ENCODE assay signal across 8 mouse cellular contexts in the genomic region with DNA sequence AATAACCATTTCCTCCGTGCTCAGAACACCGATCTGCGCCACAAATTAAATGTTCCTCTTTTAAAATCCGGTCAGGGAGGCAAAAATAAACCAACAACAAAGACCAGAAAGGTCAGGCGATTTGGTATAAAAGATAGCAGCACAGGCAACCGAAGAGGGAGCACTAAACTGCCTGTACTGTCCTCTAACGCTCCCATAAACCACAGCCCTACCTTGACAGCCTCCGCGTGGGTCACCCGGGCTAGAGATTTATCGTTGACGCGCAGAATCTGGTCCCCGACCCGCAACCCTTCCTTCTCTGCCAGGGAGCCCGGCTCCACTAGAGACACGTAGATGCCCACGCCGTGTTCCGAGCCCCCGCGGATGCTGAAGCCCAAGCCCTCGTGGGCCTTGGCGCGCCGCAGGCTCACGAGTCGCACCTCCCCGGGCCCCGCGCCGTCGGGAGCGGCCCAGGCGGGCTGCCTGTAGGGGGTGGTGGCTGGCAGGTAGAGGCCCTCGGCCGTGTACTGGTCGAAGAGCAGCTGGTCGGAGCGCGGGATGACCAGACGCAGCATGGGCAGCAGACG. TPM values are rescaled to one million over a fixed set of nuclear protein-coding genes. Genes with fewer than 3 reads are reported as not detected.
DNase-seq lines count a peak whose midpoint lies in the region; ATAC-seq and TF ChIP-seq lines count a peak whose summit lies in the region.

No protein-coding gene starts in this region.

- no peak for DNase-seq in kidney, postnatal 36 days
- no peak for DNase-seq in Patski (ENCODE audit: low read depth, low spot score)
- DNase-seq in midbrain, embryonic 10.5 days (ENCODE audit: low spot score), result no peak
- no peak for DNase-seq in thymus, postnatal 0 days (ENCODE audit: low spot score)
- DNase-seq in adrenal gland, postnatal 10 days, result no peak
- DNase-seq in kidney, adult 8-10 months, result no peak

- in situ Hi-C loops in Patski (cut with MboI; ENCODE audit: low pct_unique_long_range_greater_than_20kb), result no loop called here

- no peak; the same call in 1 of the 2 replicates for ATAC-seq in kidney, embryonic 15.5 days (replicated peaks; ENCODE audit: low FRiP score)
- peak; percentile 11 for ATAC-seq in Patski
- ATAC-seq in heart, embryonic 16.5 days (replicated peaks; ENCODE audit: extremely low read depth, insufficient read depth, low FRiP score), result 0 out of 2 replicates have a peak, but pooled peaks have one; percentile 1

- peaks cover 42% of the 10 kb centered on the region for H3K4me1 ChIP-seq in kidney, embryonic 15.5 days
- peaks cover 6% of the 10 kb centered on the region for H3K4me1 ChIP-seq in heart, embryonic 16.5 days (ENCODE audit: control insufficient read depth, insufficient read depth, low read length)
- peaks cover 87% of the 10 kb centered on the region for H3K4me1 ChIP-seq in midbrain, embryonic 10.5 days

- H3K27me3 ChIP-seq in kidney, embryonic 15.5 days, result peaks cover 20% of the 10 kb centered on the region
- H3K27me3 ChIP-seq in Patski, result no peaks in the 10 kb centered on the region
- H3K27me3 ChIP-seq in heart, embryonic 16.5 days (ENCODE audit: control insufficient read depth, insufficient read depth, low read length), result peaks cover 20% of the 10 kb centered on the region
- peaks cover 16% of the 10 kb centered on the region for H3K27me3 ChIP-seq in midbrain, embryonic 10.5 days (ENCODE audit: low read depth, poor library complexity, severe bottlenecking)

- CTCF ChIA-PET in Patski (lab: Charles Lee), result interaction anchor here (0.7 kb wide), 1 partner anchor 46 kb away, joined by 3 read pairs; no protein-coding TSS in a partner anchor

- WGBS in kidney, embryonic 15.5 days, result 2% methylated on average over 43 of the region's 43 CpGs
- 5% methylated on average over 43 of the region's 43 CpGs for WGBS in heart, embryonic 16.5 days
- WGBS in midbrain, embryonic 10.5 days, result 4% methylated on average over 43 of the region's 43 CpGs

- H3K36me3 ChIP-seq in kidney, embryonic 15.5 days, result no peaks in the 10 kb centered on the region
- H3K36me3 ChIP-seq in heart, embryonic 16.5 days (ENCODE audit: control insufficient read depth, insufficient read depth), result no peaks in the 10 kb centered on the region
- peaks cover under 1% of the 10 kb centered on the region; the same call in 1 of the 2 replicates for H3K36me3 ChIP-seq in midbrain, embryonic 10.5 days

- no peak for TF ChIP-seq CTCF in Patski (IDR thresholded peaks at IDR 0.05)

- peak overlapping the region; percentile 70 for H3K4me3 ChIP-seq in kidney, embryonic 15.5 days (replicated peaks)
- peak overlapping the region; percentile 74 for H3K4me3 ChIP-seq in heart, embryonic 16.5 days (ENCODE audit: low read length)
- H3K4me3 ChIP-seq in midbrain, embryonic 10.5 days, result peak overlapping the region; percentile 89

- POLR2A ChIA-PET in Patski (lab: Charles Lee), result no interaction called here

- H3K4me2 ChIP-seq in kidney, embryonic 15.5 days, result peak overlapping the region; percentile 98
- peak overlapping the region; percentile 91 for H3K4me2 ChIP-seq in heart, embryonic 16.5 days (ENCODE audit: low read depth, low read length)

- H3K9ac ChIP-seq in kidney, embryonic 15.5 days, result peak overlapping the region; percentile 63
- peak overlapping the region; percentile 48; the same call in 1 of the 2 replicates for H3K9ac ChIP-seq in heart, embryonic 16.5 days (ENCODE audit: low read length)

- no peak overlapping the region for H3K27ac ChIP-seq in kidney, embryonic 15.5 days
- H3K27ac ChIP-seq in heart, embryonic 16.5 days (ENCODE audit: low read length), result no peak overlapping the region
- peak overlapping the region; percentile 93 for H3K27ac ChIP-seq in midbrain, embryonic 10.5 days (replicated peaks)

- H3K9me3 ChIP-seq in kidney, embryonic 15.5 days (replicated peaks), result no peaks in the 10 kb centered on the region
- no peaks in the 10 kb centered on the region for H3K9me3 ChIP-seq in heart, embryonic 16.5 days (replicated peaks; ENCODE audit: control insufficient read depth, low read length)
- 0 out of 2 replicates have a peak, but pooled peaks cover under 1% of the 10 kb centered on the region for H3K9me3 ChIP-seq in midbrain, embryonic 10.5 days (replicated peaks)

RNA-seq across cellular contexts. Expression of gene Whrn, which starts 1.3 kb away (rescaled TPM):
- 5.1 and 6.1 TPM in 2 replicates for polyA plus RNA-seq in kidney, embryonic 15.5 days (2015; fragmentation: Nextera tagmentation; extraction: Ambion mirVana)
- polyA plus RNA-seq in Patski (2021), result 31.0 TPM
- polyA plus RNA-seq in heart, embryonic 16.5 days (2015; fragmentation: Nextera tagmentation; extraction: Ambion mirVana), result 1.8 and 2.6 TPM in 2 replicates
- 8.6 and 8.8 TPM in 2 replicates for polyA plus RNA-seq in midbrain, embryonic 10.5 days (2016; fragmentation: Nextera tagmentation; extraction: Ambion mirVana)
- polyA plus RNA-seq in thymus, postnatal 0 days (2015; fragmentation: Nextera tagmentation; extraction: Ambion mirVana), result 12.0 and 17.1 TPM in 2 replicates
- total RNA-seq in adrenal gland, postnatal 10 days (2021), result 10 to 100 TPM; 13.7 to 14.9 TPM

RNA-seq across cellular contexts. Expression of gene Atp6v1g1, which starts 50.1 kb away (rescaled TPM):
- 287 and 307 TPM in 2 replicates for polyA plus RNA-seq in kidney, embryonic 15.5 days (2015; fragmentation: Nextera tagmentation; extraction: Ambion mirVana)
- polyA plus RNA-seq in Patski (2021), result 230 TPM
- polyA plus RNA-seq in heart, embryonic 16.5 days (2015; fragmentation: Nextera tagmentation; extraction: Ambion mirVana), result 238 and 243 TPM in 2 replicates
- polyA plus RNA-seq in midbrain, embryonic 10.5 days (2016; fragmentation: Nextera tagmentation; extraction: Ambion mirVana), result 290 and 319 TPM in 2 replicates
- polyA plus RNA-seq in thymus, postnatal 0 days (2015; fragmentation: Nextera tagmentation; extraction: Ambion mirVana), result 373 and 381 TPM in 2 replicates
- total RNA-seq in adrenal gland, postnatal 10 days (2021), result 100 to 1,000 TPM; 128 to 131 TPM
